Mouse (Mus musculus) lung, embryonic 14.5 days (tissue): Measurements from ENCODE around the gene Phactr3. TPM values are rescaled to one million over a fixed set of nuclear protein-coding genes. Genes with fewer than 3 reads are reported as not detected.
A peak's percentile ranks its signal among the peaks of the same experiment; 100 is the strongest.

Experiments
- ATAC-seq: fragments of 200-750 bp; cut with Nextera tagmentation; 2 replicates; pipeline ENCODE4 v1.8.0; 2017; ENCODE audit warnings: mild to moderate bottlenecking, moderate TSS enrichment, moderate library complexity; ENCODE audit not compliant: insufficient read depth
- DNase-seq: peaks from one replicate; pipeline ENCODE4 v3.0.0-alpha.2; 2015
- H3K27ac ChIP-seq: fragments of 300-500 bp; sonication (generic); 2 replicates; pipeline ENCODE4 v1.5.1; 2014; ENCODE audit warnings: low read depth, mild to moderate bottlenecking, moderate library complexity
- H3K27me3 ChIP-seq: fragments of 300-500 bp; sonication (generic); 2 replicates; pipeline ENCODE4 v1.6.1; 2014; ENCODE audit warnings: low read length, control low read depth; ENCODE audit not compliant: insufficient read depth
- H3K36me3 ChIP-seq: fragments of 300-500 bp; sonication (generic); 2 replicates; pipeline ENCODE4 v1.6.1; 2014; ENCODE audit warnings: control low read depth; ENCODE audit not compliant: insufficient read depth
- H3K4me1 ChIP-seq: fragments of 300-500 bp; sonication (generic); 2 replicates; pipeline ENCODE4 v1.6.1; 2014; ENCODE audit warnings: antibody characterized with exemption, control low read depth; ENCODE audit not compliant: insufficient read depth
- H3K4me2 ChIP-seq: fragments of 300-500 bp; sonication (generic); 2 replicates; pipeline ENCODE4 v1.6.1; 2014; ENCODE audit warnings: mild to moderate bottlenecking
- H3K4me3 ChIP-seq: fragments of 300-500 bp; sonication (generic); 2 replicates; pipeline ENCODE4 v1.5.1; 2014; ENCODE audit warnings: low read depth, low read length
- H3K9ac ChIP-seq: fragments of 300-500 bp; sonication (generic); 2 replicates; pipeline ENCODE4 v1.6.1; 2014
- H3K9me3 ChIP-seq: fragments of 300-500 bp; sonication (generic); 2 replicates; pipeline ENCODE4 v1.6.1; 2016; ENCODE audit warnings: low read depth, low read length, control low read depth
- CTCF ChIP-seq: IDR thresholded peaks from 2 replicates; pipeline ENCODE4 v1.5.1; 2016; ENCODE audit warnings: antibody characterized with exemption, low read depth
- WGBS: fragments of 180-500 bp; shearing (Covaris S2); extraction: QIAGEN DNeasy Blood & Tissue Kit; methylation state at CpG from one replicate; pipeline ENCODE4 v1.1.7; 2014; 5-methylcytosine and 5-hydroxymethylcytosine counted together
- polyA plus RNA-seq: library from polyadenylated mRNA; unstranded; fragments of >200 nt; fragmentation: Nextera tagmentation; extraction: Ambion mirVana; gene quantifications from 2 replicates; pipeline ENCODE4 v1.2.1, GENCODE M21; 2014

The Phactr3 gene
- polyA plus RNA-seq, 1 experiment from 2014 or later, result 0.33 TPM

- TF ChIP-seq CTCF, result no peak
- ATAC-seq (no peak), DNase-seq (no peak)
- Histone ChIP-seq H3K4me1 (no peaks in the 10 kb centered on the region), H3K27me3 (no peaks in the 10 kb centered on the region), H3K27ac (no peak overlapping the region), H3K9ac (no peak overlapping the region), H3K9me3 (no peaks in the 10 kb centered on the region), H3K4me2 (no peak overlapping the region), H3K36me3 (no peaks in the 10 kb centered on the region), H3K4me3 (no peak overlapping the region)
- 71% methylated on average over 5 of the region's 5 CpGs for WGBS
Measured at GRCm38 (mm10) chr2:178150697-178151096, 31.9 kb downstream of the Phactr3 start.

- no peak overlapping the region for H3K4me3 ChIP-seq
- H3K9ac ChIP-seq, result no peak overlapping the region
- H3K9me3 ChIP-seq, result no peaks in the 10 kb centered on the region
- no peak overlapping the region for H3K27ac ChIP-seq
- H3K36me3 ChIP-seq, result no peaks in the 10 kb centered on the region
- ATAC-seq, result no peak
- no peak for TF ChIP-seq CTCF
- DNase-seq, result no peak
- WGBS, result 60% methylated on average over 2 of the region's 2 CpGs
- no peaks in the 10 kb centered on the region for H3K4me1 ChIP-seq
- no peaks in the 10 kb centered on the region for H3K27me3 ChIP-seq
- H3K4me2 ChIP-seq, result no peak overlapping the region
Measured at GRCm38 (mm10) chr2:178153601-178154000, 34.8 kb downstream of the Phactr3 start.

- ATAC-seq, result no peak
- Histone ChIP-seq H3K9me3 (no peaks in the 10 kb centered on the region), H3K9ac (no peak overlapping the region), H3K4me1 (no peaks in the 10 kb centered on the region), H3K4me2 (no peak overlapping the region), H3K27ac (no peak overlapping the region), H3K27me3 (no peaks in the 10 kb centered on the region), H3K4me3 (no peak overlapping the region), H3K36me3 (no peaks in the 10 kb centered on the region)
- WGBS, result 34% methylated on average over 5 of the region's 5 CpGs
- TF ChIP-seq CTCF, result no peak
- DNase-seq, result no peak
Measured at GRCm38 (mm10) chr2:178154129-178154528, 35.4 kb downstream of the Phactr3 start.

GRCm38 (mm10) chr2:178154576-178154975 lies 35.8 kb downstream of the Phactr3 start:
- TF ChIP-seq CTCF, result no peak
- whole genome bisulfite sequencing, result 35% methylated on average over 4 of the region's 4 CpGs

GRCm38 (mm10) chr2:178155176-178155916 lies 36.6 kb downstream of the Phactr3 start:
- Histone ChIP-seq H3K4me2 (no peak overlapping the region), H3K27ac (no peak overlapping the region), H3K27me3 (no peaks in the 10 kb centered on the region), H3K9me3 (no peaks in the 10 kb centered on the region), H3K4me1 (no peaks in the 10 kb centered on the region), H3K9ac (no peak overlapping the region), H3K4me3 (no peak overlapping the region), H3K36me3 (no peaks in the 10 kb centered on the region)
- ATAC-seq (no peak), DNase-seq (no peak)
- WGBS, result 75% methylated on average over 8 of the region's 8 CpGs
- TF ChIP-seq CTCF, result no peak

More at GRCm38 (mm10) chr2:178154576-178154975, 35.8 kb downstream of the Phactr3 start:
- no peak for DNase-seq
- ATAC-seq, result no peak
- no peaks in the 10 kb centered on the region for H3K4me1 ChIP-seq
- H3K27me3 ChIP-seq, result no peaks in the 10 kb centered on the region
- no peaks in the 10 kb centered on the region for H3K9me3 ChIP-seq
- no peak overlapping the region for H3K27ac ChIP-seq
- no peak overlapping the region for H3K4me2 ChIP-seq
- no peak overlapping the region for H3K9ac ChIP-seq
- no peaks in the 10 kb centered on the region for H3K36me3 ChIP-seq
- no peak overlapping the region for H3K4me3 ChIP-seq

- Histone ChIP-seq H3K9ac (no peak overlapping the region), H3K27ac (no peak overlapping the region), H3K4me2 (no peak overlapping the region), H3K9me3 (no peaks in the 10 kb centered on the region), H3K4me1 (no peaks in the 10 kb centered on the region), H3K36me3 (no peaks in the 10 kb centered on the region), H3K27me3 (no peaks in the 10 kb centered on the region), H3K4me3 (no peak overlapping the region)
- ATAC-seq, result peak; percentile 69
- peak; percentile 24 for DNase-seq
- TF ChIP-seq CTCF, result no peak
- WGBS, result 36% methylated on average over 1 of the region's 1 CpGs
Measured at GRCm38 (mm10) chr2:178155917-178156282, 37.1 kb downstream of the Phactr3 start.

GRCm38 (mm10) chr2:178158936-178159335 lies 40.2 kb downstream of the Phactr3 start:
- no peak for TF ChIP-seq CTCF
- no peaks in the 10 kb centered on the region for H3K4me1 ChIP-seq
- H3K36me3 ChIP-seq, result no peaks in the 10 kb centered on the region
- H3K4me3 ChIP-seq, result no peak overlapping the region
- no peak overlapping the region for H3K27ac ChIP-seq
- ATAC-seq (no peak), DNase-seq (no peak)
- 81% methylated on average over 12 of the region's 12 CpGs for WGBS
- H3K9me3 ChIP-seq, result no peaks in the 10 kb centered on the region
- no peaks in the 10 kb centered on the region for H3K27me3 ChIP-seq
- no peak overlapping the region for H3K9ac ChIP-seq
- H3K4me2 ChIP-seq, result no peak overlapping the region

- Histone ChIP-seq H3K36me3 (no peaks in the 10 kb centered on the region), H3K9ac (no peak overlapping the region), H3K4me2 (no peak overlapping the region), H3K4me1 (no peaks in the 10 kb centered on the region), H3K4me3 (no peak overlapping the region), H3K27me3 (no peaks in the 10 kb centered on the region), H3K27ac (no peak overlapping the region), H3K9me3 (no peaks in the 10 kb centered on the region)
- 83% methylated on average over 1 of the region's 1 CpGs for WGBS
- no peak for TF ChIP-seq CTCF
- DNase-seq (no peak), ATAC-seq (no peak)
Measured at GRCm38 (mm10) chr2:178163981-178164380, 45.2 kb downstream of the Phactr3 start.
